Mouse (Mus musculus) thymus, postnatal 0 days (tissue): ENCODE measurements at regions not wholly inside any gene's neighbourhood (a gene's known extent, or its start where the extent isn't known, plus 50 kb on each side); places are given as distances from the start of the nearest gene placed in this dataset.

Source experiments
- DNase-seq: peaks from one replicate; pipeline ENCODE4 v3.0.0-alpha.2; 2015; ENCODE audit warnings: low spot score

GRCm38 (mm10) chr14:76822766-76823325 lies 213.7 kb upstream of the Ccdc122 start:
- DNase-seq, result no peak

- DNase-seq, result no peak
Observed at GRCm38 (mm10) chr14:76821892-76822291, 214.7 kb upstream of the Ccdc122 start.

GRCm38 (mm10) chr14:76821484-76821883 lies 215.1 kb upstream of the Ccdc122 start:
- no peak for DNase-seq

- DNase-seq, result no peak
Observed at GRCm38 (mm10) chr14:76820989-76821388, 215.6 kb upstream of the Ccdc122 start.

- no peak for DNase-seq
Observed at GRCm38 (mm10) chr14:76819690-76820089, 216.9 kb upstream of the Ccdc122 start.

- DNase-seq, result no peak
Observed at GRCm38 (mm10) chr14:76818256-76819010, 218.1 kb upstream of the Ccdc122 start.

- DNase-seq, result no peak
Observed at GRCm38 (mm10) chr14:76817189-76817772, 219.3 kb upstream of the Ccdc122 start.

- no peak for DNase-seq
Observed at GRCm38 (mm10) chr14:76816666-76817065, 219.9 kb upstream of the Ccdc122 start.

- no peak for DNase-seq
Observed at GRCm38 (mm10) chr14:76812155-76812875, 224.3 kb upstream of the Ccdc122 start.

GRCm38 (mm10) chr14:76810697-76811589 lies 225.6 kb upstream of the Ccdc122 start:
- no peak for DNase-seq

GRCm38 (mm10) chr14:76810041-76810440 lies 226.5 kb upstream of the Ccdc122 start:
- no peak for DNase-seq

GRCm38 (mm10) chr14:76809411-76809810 lies 227.2 kb upstream of the Ccdc122 start:
- no peak for DNase-seq

- DNase-seq, result no peak
Observed at GRCm38 (mm10) chr14:76805151-76805785, 231.3 kb upstream of the Ccdc122 start.

GRCm38 (mm10) chr14:76804447-76805150 lies 232.0 kb upstream of the Ccdc122 start:
- no peak for DNase-seq

- DNase-seq, result no peak
Observed at GRCm38 (mm10) chr14:76800181-76800580, 236.4 kb upstream of the Ccdc122 start.

- no peak for DNase-seq
Observed at GRCm38 (mm10) chr14:76799741-76800140, 236.8 kb upstream of the Ccdc122 start.

- no peak for DNase-seq
Observed at GRCm38 (mm10) chr14:76798925-76799428, 237.6 kb upstream of the Ccdc122 start.

- DNase-seq, result no peak
Observed at GRCm38 (mm10) chr14:76798488-76798887, 238.1 kb upstream of the Ccdc122 start.

- DNase-seq, result no peak
Observed at GRCm38 (mm10) chr14:76797518-76797917, 239.1 kb upstream of the Ccdc122 start.
